Mouse (Mus musculus): ENCODE data around the gene Nat9.
A peak's percentile ranks its signal among the peaks of the same experiment; 100 is the strongest.

Gene Nat9

DNA sequence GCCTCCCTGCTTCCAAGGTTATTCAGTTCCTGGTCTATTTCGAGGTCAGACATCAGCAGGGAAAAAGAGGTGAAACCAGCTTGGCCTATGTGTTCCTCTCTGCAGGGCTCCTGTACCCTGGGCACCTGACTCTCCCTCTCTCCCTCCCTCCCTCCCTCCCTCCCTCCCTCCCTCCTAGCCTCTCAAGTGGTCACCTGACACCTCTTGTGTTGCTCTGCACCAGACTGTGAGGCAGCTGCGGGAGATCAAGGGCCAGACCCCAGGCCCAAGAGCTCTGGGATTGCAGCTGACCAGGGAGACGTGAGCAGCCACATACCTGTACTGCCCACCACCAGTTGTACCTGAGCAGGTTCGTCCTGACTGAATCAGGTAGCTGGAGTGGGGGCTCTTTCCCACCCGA is 27.5 kb upstream of the Nat9 start:
- DNase-seq (ENCODE audit: low spot score), result no peak

DNA sequence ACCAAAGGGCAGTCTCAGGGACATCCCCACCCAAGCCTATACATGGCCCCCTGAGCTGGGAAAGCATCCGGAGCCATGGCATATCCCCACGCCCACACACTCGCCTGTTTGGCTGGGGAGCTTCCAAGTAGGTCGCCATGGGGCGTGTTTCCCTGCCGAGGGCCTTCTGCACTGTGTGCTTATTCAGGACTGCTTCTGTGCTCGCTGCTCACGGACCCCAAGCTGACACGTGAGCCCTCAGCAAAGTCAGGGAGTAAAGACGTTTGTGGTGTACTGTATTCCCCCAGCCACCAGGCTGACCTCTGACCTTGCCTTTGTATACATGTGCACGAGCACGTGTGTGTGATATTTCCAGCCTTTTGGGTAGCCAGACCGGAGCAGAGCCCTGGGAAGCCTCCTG is 24.5 kb upstream of the Nat9 start:
- no peak for DNase-seq (ENCODE audit: low spot score)

DNA sequence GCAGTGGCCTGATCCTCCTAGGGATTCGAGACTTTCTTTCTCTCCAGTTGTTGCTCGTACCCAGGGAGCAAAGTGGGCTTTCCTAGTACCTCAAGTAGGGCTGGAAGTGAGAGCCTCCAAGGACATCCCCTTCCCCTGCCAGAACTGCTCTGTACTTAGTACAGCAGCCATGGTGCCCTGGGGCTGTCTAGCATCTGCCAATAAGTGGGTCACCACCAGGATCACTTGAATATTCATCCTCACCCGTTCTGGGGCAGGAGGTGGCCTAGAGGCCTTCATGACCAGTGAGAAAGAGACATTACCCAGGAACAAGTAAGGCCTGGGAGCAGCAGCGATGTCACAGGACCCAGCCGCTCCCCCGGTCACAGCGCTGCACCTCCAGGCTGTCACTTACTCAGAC is 22.3 kb upstream of the Nat9 start:
- no peak for DNase-seq (ENCODE audit: low spot score)

DNA sequence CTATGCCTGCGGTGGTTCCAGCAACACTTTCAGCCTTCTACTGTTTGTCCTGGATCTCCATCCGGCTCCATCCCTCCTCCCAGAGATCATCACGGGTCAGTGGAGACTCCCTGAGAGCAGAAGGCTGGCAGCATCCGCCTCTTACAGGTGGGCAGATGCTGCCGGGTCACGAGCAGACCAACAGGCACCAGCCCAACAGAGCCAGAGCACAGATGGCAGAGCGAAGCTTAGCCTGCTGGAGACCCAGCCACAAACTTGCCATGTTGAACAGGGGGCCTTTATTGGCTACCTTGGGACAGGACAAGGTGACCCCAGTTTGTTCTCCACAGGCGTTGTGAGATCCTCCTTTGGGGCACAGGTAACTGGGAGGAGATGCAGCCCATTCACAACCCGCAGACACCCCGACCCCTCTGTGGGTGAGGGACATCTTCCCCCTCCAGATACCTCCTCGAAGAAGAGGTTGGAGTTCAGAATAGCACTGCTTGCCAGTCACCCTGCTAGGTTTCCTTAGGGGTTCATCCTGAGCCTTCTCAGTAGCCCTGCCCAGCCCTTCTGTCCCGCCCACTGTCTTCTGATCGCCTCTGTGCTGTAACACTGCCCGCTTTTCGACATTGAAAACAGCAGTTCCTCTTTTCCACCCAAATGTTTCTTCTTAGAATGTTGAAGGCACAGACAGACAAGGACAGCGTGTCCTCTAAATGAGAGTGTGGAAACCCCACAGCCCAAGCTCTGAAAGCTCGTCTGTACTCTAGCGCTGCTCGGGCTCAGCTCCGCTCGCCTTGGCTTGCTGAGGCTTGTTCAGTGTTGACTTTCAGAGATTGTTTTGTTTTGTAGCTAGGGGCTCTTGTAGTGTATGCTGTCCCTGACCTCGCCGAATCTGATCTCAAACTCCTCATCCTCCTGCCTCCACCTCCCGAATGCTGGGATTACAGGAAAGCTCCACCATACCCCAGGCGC is 21.4 kb upstream of the Nat9 start:
- DNase-seq (ENCODE audit: low spot score), result no peak

DNA sequence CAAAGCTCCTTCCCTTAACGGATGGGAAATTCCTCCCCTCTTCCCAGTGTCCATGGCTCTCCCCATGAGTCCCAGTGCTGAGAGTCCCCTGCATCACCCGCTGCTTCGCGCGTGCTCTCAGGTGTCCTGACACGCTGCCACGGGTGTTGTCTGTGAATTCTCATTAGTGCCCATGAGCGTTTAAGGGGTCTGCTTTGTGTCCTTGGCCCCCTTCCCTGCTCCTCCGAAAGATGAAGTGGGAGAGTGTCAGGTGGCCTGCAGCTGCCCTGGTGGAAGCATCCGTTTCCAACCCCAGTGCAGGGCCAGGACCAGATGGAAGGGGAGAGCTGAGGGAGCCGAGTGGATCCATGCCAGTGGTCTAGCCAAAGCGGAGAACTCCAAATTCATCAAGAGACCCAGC is 20.5 kb upstream of the Nat9 start:
- DNase-seq (ENCODE audit: low spot score), result no peak

DNA sequence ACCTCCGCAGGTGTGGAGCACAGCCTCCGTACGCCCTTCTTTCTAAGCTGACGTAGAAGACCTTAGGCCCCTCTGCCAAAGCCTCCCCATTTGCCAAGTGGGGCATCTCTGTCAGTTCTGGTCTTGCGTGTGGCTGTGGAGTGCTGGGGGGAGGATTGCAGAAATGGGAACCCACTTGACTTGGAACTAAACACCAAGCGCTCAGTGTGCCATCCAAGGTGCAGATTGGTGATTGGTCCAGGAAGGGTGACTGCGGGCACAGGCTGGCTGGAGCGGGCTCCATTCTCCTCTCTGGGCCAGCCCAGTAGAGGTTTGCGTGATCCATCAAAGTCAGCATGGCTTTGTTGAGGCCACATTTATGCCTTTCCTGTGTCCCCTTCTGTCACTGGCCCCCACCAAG is 15.1 kb upstream of the Nat9 start:
- DNase-seq (ENCODE audit: low spot score), result no peak

DNA sequence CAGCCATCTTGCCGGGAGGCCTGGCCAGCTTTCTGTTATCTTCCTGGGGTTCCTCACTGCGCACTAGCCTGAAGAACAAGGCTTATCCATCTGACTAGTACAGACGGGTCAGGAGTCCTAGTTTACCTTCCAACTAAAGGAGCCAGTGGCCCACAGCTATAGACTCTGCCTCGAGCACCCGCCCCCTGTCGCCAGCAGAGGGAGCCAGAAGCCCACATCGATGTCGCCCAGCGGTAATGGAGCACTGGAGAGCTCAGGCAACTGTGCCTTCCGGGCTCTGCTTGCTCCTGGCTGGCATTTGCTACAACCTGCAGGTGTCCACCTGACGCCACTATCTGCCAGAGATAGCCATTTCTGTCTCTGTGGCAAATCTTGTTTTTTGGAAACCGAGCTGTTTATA is 14.7 kb upstream of the Nat9 start:
- peak; percentile 54 for DNase-seq (ENCODE audit: low spot score)

DNA sequence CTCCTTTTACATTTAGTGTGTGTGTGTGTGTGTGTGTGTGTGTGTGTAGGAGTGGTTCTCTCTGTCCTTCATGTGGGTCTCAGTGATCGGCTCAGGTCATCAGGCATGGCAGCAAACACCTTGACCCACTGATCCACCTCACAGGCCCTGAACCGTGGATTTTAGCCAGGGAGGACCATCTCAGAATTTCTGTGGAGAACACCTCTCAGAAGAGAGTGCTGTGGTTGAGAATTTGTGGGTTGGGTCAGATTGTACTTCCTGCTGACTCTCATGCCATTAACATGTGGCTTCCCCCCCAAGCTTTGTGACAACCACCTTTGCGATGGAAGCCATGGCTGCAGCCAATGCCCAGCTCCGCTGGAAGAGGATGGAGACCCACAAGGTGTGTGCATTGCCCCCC is 12.9 kb upstream of the Nat9 start:
- no peak for DNase-seq (ENCODE audit: low spot score)

DNA sequence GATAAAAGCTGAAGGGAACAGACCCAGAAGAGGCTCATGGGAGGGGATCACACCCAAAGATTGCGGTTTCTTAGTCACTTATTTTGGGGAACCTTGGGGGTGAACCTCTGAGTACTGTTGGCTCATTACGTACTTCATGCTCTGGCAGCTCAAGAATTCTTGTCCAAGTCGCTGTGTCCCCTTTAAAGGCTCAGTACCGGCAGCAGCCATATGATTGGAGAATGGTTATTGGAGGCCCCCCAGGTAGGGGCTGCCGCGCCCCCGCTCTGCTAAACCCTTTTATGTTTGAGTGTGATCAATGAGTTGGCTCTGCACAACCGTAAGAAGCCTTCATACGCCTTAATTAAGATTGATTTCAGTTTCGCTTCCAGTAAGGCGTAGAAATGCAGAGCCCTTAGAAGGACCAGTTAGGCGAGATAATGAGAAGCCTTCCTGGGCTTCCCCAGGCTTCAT is 11.3 kb upstream of the Nat9 start:
- no peak for DNase-seq (ENCODE audit: low spot score)

DNA sequence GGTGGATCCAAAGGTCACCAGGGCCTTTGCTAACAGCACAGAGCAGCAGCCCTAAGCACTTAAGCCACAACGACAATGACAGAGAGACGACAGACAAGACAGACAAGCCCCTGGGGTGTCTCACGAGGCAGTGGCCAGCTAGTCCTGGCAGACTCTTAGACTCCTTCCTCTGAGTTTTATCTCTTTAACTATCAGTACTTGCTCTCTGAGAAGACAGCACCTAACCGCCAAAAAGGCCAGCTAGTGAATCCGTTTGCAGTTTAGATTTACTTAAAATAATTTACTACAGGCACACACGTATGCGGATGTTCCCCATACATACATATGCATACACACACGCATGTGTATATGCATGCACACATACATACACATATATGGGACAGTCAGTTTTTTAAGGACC is 9.9 kb upstream of the Nat9 start:
- DNase-seq (ENCODE audit: low spot score), result no peak

DNA sequence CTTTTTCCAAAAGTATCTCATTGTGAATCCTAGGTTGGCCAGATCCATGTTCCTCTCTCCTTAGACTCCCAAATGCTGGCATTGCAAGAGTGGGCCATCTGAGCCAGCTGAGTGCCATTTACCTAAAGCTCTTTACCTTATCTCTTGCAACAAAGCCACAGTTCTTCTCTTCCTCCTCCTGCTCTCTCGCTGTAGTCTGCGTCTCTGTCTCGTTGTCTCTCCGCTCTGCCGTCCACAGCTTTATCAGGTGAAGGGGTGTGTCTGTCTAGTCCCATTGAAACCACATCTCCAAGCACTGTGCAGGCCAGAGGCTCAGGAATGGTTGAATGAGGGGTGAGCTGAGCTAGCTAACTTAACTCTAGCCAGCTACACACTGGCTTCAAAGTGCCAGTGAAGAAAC is 8.3 kb upstream of the Nat9 start:
- DNase-seq (ENCODE audit: low spot score), result no peak

DNA sequence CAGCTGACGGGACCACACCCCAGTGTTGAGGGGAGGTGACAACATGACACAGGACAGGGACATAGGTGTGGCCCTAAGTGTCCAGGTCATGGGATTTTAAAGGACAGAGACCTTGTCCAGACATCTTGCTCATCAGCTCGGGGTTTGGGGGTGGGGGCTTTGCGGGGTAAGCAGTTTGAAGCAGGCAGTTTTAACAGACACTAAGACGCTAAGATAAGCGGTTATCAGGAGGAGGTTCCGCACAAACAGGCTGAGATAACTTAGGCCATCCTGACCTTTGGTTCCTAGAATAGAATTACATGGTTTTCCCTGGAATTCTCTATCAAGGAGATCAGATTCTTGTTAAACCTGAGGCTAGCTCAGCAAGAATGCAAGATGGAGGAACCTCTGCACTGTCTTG is 7.0 kb upstream of the Nat9 start:
- no peak for DNase-seq (ENCODE audit: low spot score)

DNA sequence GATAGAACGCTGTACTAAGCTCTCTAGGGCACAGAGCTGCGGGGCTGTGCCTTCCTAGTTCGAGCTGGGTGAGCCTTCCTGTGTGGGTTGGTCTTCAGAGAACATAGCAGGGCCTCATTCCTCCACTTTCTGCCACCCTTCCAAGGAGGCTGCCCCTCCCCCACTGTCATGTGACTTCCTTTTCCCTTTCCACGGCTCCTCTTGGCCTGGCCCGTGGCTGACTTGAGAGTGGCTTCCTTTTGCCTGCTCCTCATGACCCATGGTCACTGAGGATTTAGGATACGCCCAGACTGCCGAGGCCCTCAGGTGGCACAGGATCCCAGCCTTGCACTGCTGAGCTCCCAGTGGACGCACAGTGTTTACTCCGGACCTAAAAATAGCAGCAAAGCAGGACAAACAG is 4.5 kb upstream of the Nat9 start:
- DNase-seq (ENCODE audit: low spot score), result no peak

DNA sequence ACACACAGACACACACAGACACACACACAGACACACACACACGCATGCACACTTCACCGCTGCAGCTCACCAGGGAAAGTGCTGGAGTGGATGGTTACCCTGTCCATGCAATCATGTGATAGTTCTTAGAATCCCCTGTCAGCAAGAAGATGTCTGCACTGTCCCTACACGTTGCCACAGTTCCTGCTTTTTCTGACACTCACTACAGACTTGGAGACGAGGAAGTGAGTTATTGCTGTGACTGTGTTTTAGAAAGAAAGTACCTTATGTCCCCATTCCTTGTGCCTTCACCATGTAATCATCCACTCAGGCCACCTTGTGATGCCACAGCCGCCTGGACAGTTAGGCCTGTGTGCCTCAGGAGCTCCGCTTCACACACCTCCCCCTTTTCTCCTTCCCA is 1.6 kb upstream of the Nat9 start:
- no peak for DNase-seq (ENCODE audit: low spot score)

DNA sequence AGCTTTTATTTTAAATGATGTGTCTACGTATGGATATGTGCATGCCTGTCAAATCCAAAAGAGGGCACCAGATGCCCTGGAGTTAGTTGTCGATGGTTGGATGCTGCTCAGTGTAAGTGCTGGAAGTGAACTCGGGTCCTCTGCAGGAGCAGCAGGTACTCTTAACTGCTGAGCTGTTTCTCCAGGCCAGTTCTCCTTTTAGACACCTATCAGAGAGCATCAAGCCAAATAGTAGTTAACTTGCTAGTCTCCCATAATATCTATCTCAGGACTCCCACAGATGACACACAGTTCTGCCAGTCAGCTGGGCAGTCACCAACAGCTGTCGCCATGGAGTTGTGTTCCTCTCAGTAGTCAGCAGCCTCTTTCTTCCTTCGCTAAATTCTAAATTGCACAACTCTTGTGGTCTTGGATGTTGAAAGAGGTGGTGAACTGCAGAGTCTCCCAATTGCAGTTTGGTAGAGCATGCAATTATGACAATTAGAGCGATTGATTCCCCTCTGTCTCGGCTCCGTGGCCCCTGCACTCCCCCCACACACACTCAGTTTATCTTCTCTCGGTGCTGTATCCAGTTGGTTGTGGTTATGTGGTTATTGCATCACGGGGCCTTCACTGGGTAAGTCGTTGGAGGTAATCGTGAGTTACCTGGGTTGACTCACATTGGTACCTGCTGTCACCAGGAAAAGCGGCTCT is 1.0 kb upstream of the Nat9 start:
- no peak for DNase-seq (ENCODE audit: low spot score)

DNA sequence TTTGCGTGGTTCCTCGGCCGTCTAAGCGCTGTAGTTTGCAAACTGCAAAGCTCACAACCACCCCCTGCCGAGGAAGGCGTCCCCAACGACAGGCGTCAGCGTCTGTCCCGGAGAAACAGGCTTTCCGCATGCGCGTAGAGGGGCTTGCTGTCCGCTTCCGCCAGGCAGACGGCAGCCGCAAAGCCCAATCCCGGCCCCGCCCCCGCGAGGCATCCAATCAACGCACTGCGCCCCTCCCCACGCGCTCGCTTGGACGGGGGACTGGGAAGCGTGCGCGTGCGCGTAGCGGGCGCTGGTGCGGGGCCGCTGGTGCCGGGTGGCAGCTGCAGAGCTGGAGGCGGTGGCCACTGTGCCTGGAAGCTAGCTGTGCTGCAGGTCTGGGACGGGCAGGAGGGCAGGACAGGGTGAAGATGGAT is 427 bp downstream of the Nat9 start, which contains the start of gene Tmem104:
TSS of gene Tmem104 (plus strand) at position 264 of the 416 bp plus-strand sequence.
- DNase-seq (ENCODE audit: low spot score), result peak; percentile 98

DNA sequence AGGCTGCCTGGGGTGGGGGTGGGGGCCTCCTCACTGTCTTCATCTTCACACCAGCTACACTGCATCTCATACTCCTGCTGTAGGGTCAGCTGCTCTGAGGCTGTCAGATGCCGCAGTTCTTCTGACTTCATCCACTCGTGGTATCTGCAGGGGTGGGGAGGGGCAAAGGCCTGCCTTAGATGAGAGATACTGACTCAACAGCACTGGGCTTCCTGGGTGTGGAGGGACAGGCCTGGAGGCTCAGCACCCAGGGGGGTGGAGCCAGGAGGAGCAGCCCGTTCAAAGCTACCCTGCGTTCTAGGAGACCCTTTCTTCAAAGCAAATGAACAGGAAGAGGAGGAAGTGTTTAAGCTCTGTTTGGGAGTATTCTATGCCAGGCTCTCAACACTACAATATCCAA is 2.7 kb downstream of the Nat9 start:
- DNase-seq (ENCODE audit: low spot score), result no peak

DNA sequence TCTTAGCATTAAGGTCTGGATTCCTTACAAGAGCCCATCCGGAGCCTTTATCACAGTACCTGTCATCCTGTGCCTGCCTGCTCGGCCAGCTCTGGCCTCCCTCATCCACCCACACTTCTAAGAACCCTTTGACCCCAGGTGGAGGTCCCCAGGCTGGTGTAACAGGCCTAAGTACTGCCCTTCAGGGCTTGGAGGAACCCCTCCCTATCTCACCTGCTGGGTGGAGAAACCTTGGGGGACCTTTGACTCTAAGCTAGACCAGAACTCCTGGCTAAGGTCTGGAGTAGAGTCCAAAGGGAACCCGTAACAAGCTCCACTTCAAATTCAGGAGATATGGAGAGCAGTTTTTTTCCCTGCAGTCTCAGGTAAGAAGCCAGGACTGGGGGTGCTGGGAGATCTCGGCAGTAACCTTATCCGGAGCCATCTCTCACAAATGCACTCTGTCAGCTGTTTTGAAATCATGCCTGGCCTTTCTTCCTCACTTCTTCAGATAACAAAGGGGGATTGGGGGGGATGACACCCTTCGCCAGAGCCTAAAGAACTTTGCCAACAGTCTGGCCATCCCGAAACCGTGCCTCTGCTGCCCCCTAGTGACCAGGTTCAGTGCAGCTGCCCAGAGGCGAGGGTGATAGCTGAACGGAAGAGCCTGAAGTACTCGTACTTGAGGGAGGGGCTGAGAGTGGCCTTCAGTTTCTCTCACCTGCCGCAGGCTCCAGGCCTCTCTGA is 5.6 kb downstream of the Nat9 start:
- peak; percentile 72 for DNase-seq (ENCODE audit: low spot score)

DNA sequence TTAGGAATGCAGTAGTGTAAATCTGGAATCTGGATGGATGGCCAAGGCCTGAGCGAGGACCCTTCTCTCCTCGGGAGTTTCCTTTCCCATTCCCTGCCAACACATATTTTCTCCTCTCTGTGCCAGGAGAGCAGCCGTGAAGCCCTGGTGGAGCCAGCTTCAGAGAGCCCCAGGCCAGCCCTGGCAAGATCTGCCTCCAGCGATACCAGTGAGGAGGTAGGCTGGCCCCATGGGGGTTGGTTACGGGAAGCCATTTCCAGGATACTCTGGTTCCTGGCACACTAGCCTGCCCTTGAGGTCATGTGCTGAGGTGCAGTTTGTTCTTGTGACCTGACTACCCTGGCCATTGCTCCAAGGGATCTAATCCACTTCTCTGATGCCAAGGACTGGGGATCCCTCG is 7.8 kb downstream of the Nat9 start:
- DNase-seq (ENCODE audit: low spot score), result no peak

DNA sequence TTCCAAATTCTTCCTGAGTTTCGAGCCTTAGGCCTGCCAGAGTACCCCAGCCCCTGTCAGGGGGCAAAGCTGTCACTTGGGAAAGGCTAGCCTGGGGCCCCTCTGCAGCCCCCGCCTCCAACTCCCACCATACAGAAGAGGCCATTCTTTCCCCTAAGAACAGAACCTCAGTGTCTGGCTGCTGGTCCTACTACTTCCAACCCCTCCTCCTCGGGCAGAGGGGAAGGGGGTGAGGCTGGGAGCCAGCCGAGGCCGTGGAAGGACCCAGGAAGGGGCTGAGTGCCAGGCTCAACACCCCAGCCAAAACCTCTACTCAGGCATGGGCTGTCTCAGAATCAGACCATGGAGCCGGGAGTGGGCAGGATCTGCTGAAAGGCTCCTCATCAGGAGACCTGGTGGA is 8.5 kb downstream of the Nat9 start:
- no peak for DNase-seq (ENCODE audit: low spot score)

DNA sequence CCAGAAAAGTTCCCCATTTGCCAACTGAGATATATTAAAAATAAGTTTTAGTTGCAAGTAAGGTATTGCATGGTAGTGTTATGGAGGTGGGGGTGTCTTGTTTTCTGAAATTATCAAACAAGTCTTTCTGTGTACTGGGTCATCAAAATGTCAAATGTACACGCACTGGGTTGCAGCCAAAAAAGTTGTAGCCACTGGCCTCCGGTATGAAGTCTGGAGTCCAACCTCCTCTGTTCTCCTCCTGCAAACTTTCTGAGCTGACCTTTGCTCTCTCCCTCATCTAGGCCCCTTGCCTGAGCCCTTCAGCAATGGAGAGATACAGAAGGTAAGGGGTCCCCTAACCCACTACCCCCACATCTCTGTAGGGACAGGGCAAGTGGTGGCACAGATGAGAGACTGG is 8.9 kb downstream of the Nat9 start:
- DNase-seq (ENCODE audit: low spot score), result no peak

DNA sequence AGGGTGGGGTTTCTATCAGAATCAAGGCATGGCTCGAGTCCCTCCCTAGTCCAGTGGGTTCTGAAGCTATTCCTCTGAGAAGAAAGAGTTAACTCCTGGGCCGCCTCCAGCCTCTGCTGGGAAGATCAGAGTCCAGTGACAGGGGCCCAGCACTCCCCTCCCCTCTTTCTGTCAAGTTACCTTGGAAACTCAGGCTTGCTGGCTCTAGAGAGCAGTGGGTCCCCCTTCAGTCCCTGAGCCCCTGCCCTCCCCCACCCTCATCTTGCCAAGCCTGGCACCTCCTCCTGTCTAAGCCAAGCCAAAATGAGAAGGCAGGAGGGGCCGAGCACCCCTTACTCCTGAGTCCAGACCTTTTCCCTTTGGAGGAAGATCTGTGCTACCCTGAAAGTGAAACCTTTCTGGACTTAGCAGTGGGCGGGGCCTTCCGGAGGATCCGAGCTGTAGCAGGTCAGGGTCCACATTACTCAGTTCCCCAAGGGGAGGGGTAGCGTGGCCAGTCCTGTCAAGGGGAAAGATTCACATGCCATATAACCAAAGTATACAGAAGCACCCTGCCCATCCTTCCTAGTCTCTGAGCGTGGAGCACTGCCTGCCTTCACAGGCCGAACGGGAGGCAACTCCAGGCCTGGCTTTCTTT is 10.0 kb downstream of the Nat9 start:
- DNase-seq (ENCODE audit: low spot score), result no peak

All from urinary bladder, postnatal 10 days (tissue).